Mouse (Mus musculus): ENCODE measurements around the gene Dennd1a.

GRCm38 (mm10) chr2:38062156-38062555, 225.0 kb downstream of the Dennd1a start:
- TF ChIP-seq CTCF (IDR thresholded peaks at IDR 0.05) (no peak), EP300 (IDR thresholded peaks at IDR 0.05; ENCODE audit: insufficient read depth, low read depth, low read length) (no peak), POLR2A (IDR thresholded peaks at IDR 0.05; ENCODE audit: insufficient read depth, low read depth, low read length) (no peak)

Data from heart, adult 2 months (tissue).